Mouse (Mus musculus): Measurements from ENCODE around the gene Focad.

DNA sequence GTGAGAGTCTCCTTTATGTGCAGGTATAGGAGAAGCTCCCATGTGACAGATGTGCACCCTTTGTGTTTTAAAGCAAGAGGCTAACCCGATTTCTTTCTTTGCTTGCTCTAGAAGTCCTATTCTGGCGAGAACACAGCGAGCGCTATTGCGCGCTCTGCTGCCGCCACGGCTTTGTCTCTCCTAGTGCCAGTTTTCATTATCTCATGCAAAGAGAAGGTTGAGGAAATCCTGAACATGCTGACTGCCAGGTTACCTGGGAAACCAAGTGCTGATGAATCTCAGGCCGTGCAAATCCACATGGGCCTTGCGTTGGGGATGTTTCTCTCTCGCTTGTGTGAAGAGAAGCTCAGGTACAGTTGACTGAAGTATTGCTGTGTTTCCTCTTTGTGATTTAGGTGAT is 250.0 kb downstream of the Focad start:
- no peak for TF ChIP-seq CTCF (IDR thresholded peaks at IDR 0.05; ENCODE audit: insufficient read depth, low read length)
- no peak for TF ChIP-seq POLR2A (IDR thresholded peaks at IDR 0.05; ENCODE audit: borderline replicate concordance, extremely low read depth, low read depth, low read length)
